Comparison of ENCODE assay signal across 14 mouse cellular contexts in genomic region chr3:28374738-28375510, GRCm38 (mm10).
"Had no signal": no experiment of that assay in that cellular context is flagged by ENCODE, and none has a peak within 500 bp of the region (broad histone marks: within the 10 kb centered on the region; RNA-seq: fewer than 3 reads in every experiment).

No protein-coding gene starts in this region.

- H3K4me2 ChIP-seq: limb, embryonic 13.5 days; lung, embryonic 14.5 days; midbrain, embryonic 12.5 days; neural tube, embryonic 13.5 days had no signal

- H3K9me3 ChIP-seq: limb, embryonic 13.5 days; midbrain, embryonic 12.5 days; neural tube, embryonic 13.5 days had no signal

- H3K27ac ChIP-seq: kidney, postnatal 0 days; limb, embryonic 13.5 days; liver, embryonic 14.5 days; midbrain, embryonic 12.5 days; neural tube, embryonic 13.5 days had no signal

- ATAC-seq: midbrain, embryonic 16.5 days had no signal

- H3K4me1 ChIP-seq: limb, embryonic 13.5 days; midbrain, embryonic 12.5 days had no signal

- H3K27me3 ChIP-seq: limb, embryonic 13.5 days; midbrain, embryonic 12.5 days; neural tube, embryonic 13.5 days had no signal

- H3K36me3 ChIP-seq: limb, embryonic 13.5 days; midbrain, embryonic 12.5 days had no signal

- H3K9ac ChIP-seq: limb, embryonic 13.5 days; liver, embryonic 14.5 days; lung, embryonic 14.5 days; midbrain, embryonic 12.5 days; neural tube, embryonic 13.5 days had no signal

- H3K4me3 ChIP-seq: limb, embryonic 13.5 days; midbrain, embryonic 12.5 days; neural tube, embryonic 13.5 days had no signal

- DNase-seq: kidney, adult 11 months; kidney, adult 9 months; kidney, postnatal 36 days; left cerebral cortex, postnatal 4 days; lung, embryonic 14.5 days; retina, postnatal 1 day; right cerebral cortex, postnatal 4 days; thymus, postnatal 36 days had no signal
